Mouse (Mus musculus) lung, postnatal 4 days (tissue): ENCODE data around the gene Supt5.
A peak's percentile ranks its signal among the peaks of the same experiment; 100 is the strongest.

Experiments
- DNase-seq, 2 experiments: peaks; one replicate each; pipeline ENCODE4 v3.0.0; 2021

The Supt5 gene

DNA sequence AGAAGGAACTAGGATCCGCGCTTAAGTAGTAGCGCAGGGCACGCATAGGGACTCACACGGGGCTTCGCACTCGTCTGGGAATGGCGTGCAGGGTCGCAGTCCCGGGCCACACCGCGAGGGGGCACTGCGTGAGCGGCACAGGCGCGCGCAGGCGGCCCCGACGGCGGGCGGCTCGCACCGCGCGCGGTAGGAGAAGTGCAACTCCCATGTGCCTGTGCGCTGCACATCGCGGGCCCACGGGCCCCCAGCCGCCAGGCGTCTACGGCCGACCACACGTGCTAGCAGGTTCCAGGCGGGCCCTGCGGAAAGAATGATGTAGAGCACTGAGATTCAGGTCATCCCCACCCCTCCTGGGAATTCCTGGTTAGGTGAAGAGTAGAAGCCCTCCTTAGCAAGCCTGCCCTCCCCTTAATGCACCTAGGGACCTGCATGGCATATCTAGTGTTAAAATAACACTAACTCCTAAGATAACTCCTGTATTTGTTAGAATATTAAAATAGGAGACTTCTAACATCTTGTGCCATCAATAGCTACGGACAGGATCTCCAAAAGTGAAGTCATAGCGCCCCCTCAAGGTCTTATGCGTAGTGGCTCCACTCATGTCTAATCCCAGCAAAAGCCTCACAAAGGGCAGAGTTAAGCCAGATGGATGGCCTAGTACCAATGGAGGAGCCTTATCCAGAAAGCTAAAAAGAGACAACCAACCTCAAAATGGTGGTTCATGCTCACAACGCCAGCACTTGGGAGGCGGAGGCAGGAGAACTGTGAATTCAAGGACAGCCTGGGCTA lies 39.5 kb downstream of the Supt5 start:
- DNase-seq = peak in 1 of 2 experiments; percentile 55

DNA sequence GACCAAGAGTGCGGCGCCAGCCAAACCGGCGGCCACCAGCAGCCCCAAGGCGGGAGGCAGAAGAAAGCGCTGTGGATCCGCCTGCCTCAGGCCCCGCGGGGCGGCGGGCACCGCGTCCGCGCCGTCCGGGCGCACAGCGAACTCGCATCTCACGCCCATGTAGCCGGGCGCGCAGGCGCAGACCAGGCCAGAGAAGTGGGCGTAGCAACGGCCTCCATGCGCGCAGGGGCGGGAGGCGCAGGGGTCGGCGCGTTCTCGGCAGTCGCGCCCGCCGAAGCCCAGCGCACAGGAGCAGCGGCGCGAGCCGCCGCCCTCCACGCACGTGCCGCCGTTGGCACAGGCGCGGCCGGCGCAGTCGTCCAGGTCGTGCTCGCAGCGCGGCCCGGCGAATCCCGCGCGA lies 44.1 kb downstream of the Supt5 start:
- peak; percentile 64 to 78 for DNase-seq

DNA sequence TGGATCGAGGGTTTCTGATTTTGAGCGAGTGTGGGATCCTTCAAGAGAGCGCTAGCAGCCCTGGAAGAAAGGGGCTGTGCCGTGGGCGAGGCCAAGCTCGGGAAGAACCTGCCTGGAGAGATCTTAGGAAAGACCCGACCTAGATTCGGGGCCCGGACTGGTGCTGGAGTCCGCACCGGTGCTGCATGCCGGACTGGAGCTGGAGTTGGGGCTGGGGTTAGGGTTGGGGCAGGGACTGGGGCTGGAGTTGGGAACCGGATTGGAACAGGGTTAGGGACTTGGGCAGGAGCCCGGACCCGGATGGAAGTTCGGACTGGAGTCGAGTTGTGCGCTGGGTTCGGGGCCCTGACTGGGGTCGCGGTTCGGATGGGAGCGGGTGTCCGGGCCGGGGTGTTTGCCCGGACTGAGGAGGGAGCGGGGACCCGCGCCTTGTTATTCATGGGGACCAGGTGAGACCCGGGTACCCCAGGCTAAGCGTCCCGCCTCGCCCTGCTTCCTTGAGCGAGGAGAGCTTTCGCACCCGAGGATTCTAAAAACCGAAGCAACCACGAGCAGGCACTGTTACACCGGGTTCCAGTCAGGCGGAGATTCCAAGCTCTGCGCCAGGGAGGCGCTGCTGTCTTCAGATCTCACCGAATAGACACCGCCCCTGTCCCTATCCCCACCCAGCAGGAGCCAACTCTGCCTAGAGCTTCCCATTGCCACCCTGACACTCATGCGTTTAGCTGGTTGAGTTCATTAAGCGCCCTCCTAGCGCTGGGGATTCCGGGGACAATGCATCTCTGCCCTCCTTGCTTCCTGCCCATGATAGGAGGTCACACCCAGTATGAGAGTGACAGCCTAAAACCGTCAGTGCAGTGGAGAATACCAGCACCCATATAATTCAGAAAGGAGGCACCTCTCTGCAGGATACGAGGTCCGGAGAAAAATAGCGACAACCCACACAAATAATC lies 47.6 kb downstream of the Supt5 start, which contains the start of gene Selenov:
Gene Selenov (minus strand): TSS at position 549 of the 953 bp plus-strand sequence.
- DNase-seq = peak; percentile 17 to 40

DNA sequence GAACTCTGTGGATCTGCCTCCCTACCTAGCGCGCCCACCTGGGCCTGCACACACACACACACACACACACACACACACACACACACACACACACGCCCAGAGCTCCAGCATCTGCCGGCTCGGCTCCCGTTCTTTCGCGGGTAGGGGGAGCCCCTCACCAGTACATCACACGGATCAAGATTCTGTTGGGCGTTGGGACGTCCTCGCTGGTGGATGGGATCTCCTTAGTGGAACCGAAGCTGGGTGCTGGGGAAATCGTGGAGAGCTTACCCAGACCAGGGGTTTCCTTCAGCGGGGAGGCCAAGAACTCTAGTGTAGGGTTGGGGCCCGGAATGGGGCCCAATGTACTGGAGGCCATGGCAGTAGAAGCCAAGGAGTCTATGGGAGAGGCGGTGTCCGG lies 48.4 kb downstream of the Supt5 start:
- DNase-seq = peak in 1 of 2 experiments; percentile 43

DNA sequence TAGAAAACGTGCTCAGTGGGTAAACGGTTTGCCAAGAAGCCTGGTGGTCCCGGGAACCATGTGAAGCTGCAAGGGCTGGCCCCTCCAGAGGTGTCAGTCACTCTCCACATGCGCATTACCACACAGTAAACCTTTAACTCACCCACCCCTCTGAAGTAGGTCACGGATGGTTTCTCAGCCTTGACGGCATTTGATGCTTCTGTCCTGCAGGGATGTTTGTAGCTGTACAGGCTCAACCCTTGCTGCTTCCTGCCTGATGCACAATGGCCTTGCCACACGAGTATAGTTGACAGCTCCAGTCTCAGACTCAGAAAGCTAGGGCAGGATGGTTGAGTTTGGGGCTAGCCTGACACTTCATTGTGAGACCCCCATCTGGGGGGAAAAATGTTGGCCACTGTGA lies 57.9 kb downstream of the Supt5 start:
- DNase-seq = no peak

DNA sequence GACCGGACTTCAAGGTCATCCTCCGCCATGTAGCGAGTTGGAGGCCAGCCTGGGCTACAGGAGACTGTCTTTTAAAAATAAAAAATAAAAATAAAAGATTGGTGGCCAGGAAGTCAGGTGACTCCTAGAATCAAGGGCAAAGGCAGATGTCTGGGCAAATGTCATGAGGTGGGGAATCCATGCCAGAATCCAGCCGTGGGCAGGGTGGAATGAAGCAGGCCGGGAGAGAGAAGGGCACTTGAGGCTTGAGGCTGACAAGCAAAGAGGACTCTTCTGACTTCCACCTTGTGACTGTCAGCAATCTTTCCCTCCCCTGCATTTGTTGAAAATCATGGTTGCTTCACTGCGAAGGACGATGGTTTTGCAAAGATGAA lies 60.3 kb downstream of the Supt5 start:
- no peak for DNase-seq

DNA sequence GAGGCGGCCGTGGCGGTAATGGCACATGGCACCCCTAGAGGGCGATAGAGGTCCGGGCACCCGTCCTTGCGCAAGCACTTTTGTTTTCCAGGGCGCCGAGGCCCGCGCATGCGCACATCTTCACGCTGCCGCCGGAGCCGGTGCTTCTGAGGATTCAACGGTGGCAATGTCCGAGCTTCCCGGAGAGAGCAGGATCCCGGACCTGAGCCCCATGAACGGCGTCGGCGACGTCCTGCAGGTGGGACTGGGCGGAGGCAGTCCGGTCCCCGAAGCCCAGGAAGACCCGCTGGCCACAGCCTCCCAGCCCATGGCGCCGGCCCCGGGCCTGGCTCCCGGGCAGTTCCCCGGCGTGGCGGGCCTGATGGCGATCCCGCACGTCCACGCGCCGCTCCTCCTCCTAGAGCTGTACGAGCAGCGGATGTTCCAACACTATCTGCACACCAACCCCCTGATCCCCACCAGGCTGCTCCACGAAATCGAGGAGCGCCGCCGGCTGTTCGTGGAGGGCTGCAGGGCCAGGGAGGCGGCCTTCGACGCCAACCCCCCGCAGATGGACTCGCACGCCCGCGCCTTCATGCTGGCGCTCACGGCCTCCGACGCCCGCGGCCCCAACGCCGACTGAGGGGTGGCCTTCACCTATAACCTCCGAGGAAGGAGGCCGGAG lies 60.8 kb downstream of the Supt5 start, which contains the start of gene Eid2b:
Gene Eid2b (plus strand): TSS at position 125 of the 664 bp plus-strand sequence.
- peak; percentile 95 to 97 for DNase-seq

DNA sequence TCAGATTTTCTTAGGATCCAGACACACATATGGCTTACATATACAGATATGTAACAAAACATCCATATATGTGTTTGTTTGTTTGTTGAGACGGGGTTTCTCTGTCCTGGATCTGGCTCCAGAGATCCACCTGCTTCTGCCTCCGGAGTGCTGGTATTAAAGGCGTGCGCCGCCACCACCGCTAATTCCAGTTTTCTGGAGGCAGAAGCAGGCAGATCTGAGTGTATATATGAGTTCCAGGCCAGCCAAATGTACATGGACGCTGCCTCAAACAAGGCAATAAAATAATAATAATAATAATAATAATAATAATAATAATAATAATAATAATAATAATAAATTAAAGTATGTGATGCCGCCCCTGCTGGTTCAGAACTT lies 61.3 kb downstream of the Supt5 start:
- no peak for DNase-seq

DNA sequence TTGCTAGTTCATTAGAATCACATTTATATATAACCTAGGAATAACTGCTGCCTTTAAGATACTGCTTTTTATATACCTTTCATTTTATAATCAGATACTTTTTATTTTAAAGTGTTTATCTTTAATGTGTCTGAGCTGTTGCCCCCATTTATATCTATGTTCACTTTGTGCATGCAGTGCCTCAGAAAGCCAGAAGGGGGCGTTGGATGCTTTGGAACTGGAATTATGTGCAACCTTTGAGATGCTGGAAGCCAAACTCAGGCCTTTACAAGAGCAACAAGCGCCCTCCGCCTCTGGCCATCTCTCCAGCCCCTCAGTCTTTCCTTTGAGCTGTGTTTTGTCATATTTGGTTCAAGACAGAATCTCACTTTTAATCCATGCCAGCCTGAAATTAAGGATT lies 66.8 kb downstream of the Supt5 start:
- DNase-seq = no peak

DNA sequence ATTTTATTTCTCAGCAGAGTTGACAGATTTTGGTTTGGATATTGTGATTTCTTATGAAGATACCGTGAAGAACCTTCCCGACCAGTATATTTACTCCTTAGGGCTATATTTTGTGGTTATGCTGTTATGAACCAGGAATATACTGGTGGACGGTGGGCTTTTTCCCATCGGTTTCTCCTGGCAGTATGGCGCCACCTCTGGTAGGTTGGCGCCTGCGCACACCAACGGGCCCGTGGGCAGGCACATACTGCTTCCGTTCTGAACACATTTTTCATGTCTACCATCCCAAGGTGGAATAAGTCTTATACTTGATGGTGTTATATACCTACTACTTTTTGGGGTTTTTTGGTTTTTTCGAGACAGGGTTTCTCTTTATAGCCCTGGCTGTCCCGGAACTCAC lies 69.2 kb downstream of the Supt5 start:
- no peak for DNase-seq

DNA sequence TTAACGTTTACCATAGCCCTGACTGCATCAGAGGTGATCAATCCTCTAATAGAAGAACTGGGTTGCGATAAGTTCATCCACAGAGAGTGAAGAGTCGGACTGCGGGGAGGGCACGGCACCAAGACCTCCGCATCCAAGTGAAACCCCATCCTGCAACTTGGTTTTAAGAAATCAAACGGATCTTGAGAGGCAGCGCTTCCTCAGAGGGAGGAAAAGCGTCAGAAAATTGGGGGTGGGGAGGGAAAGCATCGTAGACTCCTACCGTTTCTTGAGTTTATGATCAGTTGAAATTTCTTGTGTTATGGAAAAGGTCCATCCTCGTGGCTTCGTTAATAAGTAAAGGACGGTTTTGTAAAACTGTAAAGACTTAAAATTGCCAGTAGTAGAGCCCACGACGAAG lies 70.0 kb downstream of the Supt5 start:
- no peak for DNase-seq

DNA sequence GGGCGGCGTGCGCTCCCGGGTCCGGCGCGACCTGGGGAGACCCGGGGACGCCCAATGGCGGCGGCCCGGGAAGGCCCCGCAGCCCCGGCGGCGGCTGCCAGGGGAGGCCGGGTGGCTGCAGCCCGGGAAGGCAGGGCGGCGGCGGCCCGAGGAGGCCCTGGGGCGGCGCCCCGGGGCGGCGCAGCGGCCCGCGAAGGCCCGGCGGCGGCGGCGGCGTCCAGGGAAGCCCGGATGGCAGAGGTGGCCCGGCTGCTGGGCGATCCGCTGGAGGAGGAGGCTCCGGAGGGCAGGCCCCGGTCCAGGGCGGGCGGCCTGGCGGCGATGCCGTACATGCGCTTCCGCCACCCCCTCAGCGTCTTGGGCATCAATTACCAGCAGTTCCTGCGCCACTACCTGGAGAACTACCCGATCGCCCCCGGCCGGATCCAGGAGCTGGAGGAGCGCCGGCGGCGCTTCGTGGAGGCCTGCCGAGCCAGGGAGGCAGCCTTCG lies 70.5 kb downstream of the Supt5 start:
- peak; percentile 64 to 74 for DNase-seq

DNA sequence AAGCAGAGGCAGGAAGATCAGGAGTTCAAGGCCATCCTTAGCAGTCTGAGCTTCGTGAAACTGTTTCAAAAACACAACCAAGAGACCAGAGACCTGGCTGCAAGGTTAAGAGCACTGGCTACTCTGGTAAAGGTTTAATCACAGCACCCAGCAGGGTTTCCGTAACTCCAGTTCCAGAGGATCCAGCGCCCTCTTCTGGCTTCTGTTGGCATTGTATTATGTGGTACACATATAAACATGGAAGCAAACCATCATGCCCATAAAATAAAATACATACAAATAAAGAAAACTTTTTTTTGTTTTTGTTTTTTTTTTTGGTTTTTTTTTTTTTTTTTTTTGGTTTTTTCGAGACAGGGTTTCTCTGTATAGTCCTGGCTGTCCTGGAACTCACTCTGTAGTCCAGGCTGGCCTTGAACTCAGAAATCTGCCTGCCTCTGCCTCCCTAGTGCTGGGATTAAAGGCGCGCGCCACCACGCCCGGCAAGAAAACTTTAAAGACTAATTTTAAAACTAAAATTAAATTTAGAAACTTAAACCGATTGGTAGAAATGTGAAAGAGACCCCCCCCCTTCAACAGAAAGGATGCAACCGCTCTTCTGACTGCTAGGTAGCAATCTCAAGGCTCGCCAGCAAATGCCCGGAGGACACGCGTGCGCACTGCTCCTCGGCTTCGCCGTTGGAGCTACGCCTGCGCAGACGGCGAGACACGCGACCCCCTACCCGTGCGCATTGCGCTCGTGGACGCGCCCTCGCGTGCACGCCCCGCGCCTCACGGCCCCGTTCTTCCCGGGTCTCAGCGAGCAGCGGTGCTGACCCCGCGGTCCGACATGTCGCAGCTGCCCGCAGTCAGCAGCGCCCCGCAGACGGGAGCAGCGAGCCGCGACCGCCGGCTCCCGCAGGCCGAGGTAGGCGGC lies 71.2 kb downstream of the Supt5 start, which contains the start of gene Eid2:
Gene Eid2 (plus strand): TSS at position 753 of the 913 bp plus-strand sequence.
- peak; percentile 84 to 89 for DNase-seq

DNA sequence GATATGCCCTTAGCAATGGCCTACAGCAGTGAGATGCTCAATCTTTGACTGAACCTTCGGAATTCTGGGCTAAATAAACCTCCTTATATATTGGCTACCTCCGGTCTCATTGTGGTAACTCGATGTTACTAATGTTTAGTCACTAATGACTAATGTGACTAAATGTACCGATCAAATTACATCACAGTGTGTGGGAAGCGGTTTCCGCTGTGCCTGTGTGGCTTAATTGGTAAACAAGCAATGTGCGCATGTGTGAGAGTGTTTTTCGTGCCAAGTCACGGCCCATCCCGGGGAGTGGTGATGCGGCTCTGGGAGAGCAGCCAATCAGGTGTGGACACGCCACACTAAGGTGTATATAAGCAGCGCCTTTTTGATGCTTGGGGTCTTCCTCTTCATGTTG lies 73.2 kb downstream of the Supt5 start:
- DNase-seq = no peak
